Mouse (Mus musculus) retina, postnatal 7 days (tissue): ENCODE results near the gene Slc39a11.

Source experiments
- DNase-seq: peaks from one replicate; pipeline ENCODE4 v3.0.0-alpha.2; 2012; ENCODE audit warnings: low read depth, low spot score

The Slc39a11 gene

GRCm38 (mm10) chr11:113632303-113632702 lies 17.6 kb downstream of the Slc39a11 start:
- no peak for DNase-seq

- DNase-seq, result no peak
Measured at GRCm38 (mm10) chr11:113631862-113632261, 18.0 kb downstream of the Slc39a11 start.

- no peak for DNase-seq
Measured at GRCm38 (mm10) chr11:113631302-113631701, 18.6 kb downstream of the Slc39a11 start.

GRCm38 (mm10) chr11:113630642-113631041 lies 19.2 kb downstream of the Slc39a11 start:
- no peak for DNase-seq

GRCm38 (mm10) chr11:113627785-113628184 lies 22.1 kb downstream of the Slc39a11 start:
- DNase-seq, result no peak

- no peak for DNase-seq
Measured at GRCm38 (mm10) chr11:113625437-113625836, 24.4 kb downstream of the Slc39a11 start.

GRCm38 (mm10) chr11:113622028-113622427 lies 27.9 kb downstream of the Slc39a11 start:
- no peak for DNase-seq

- no peak for DNase-seq
Measured at GRCm38 (mm10) chr11:113621001-113621400, 28.9 kb downstream of the Slc39a11 start.

GRCm38 (mm10) chr11:113619420-113620080 lies 30.3 kb downstream of the Slc39a11 start:
- DNase-seq, result no peak

GRCm38 (mm10) chr11:113618672-113619419 lies 31.0 kb downstream of the Slc39a11 start, which contains the start of gene Sstr2:
Sstr2 (plus strand) TSS chr11:113619342.
- peak; percentile 64 for DNase-seq

GRCm38 (mm10) chr11:113618303-113618671 lies 31.6 kb downstream of the Slc39a11 start:
- DNase-seq, result no peak

- DNase-seq, result no peak
Measured at GRCm38 (mm10) chr11:113617132-113617911, 32.6 kb downstream of the Slc39a11 start.

GRCm38 (mm10) chr11:113614476-113614875 lies 35.4 kb downstream of the Slc39a11 start:
- no peak for DNase-seq

GRCm38 (mm10) chr11:113611664-113612611 lies 37.9 kb downstream of the Slc39a11 start:
- no peak for DNase-seq

GRCm38 (mm10) chr11:113611112-113611646 lies 38.7 kb downstream of the Slc39a11 start:
- no peak for DNase-seq

- DNase-seq, result no peak
Measured at GRCm38 (mm10) chr11:113610266-113610665, 39.6 kb downstream of the Slc39a11 start.

- DNase-seq, result no peak
Measured at GRCm38 (mm10) chr11:113609581-113609980, 40.3 kb downstream of the Slc39a11 start.

- DNase-seq, result no peak
Measured at GRCm38 (mm10) chr11:113607556-113607955, 42.3 kb downstream of the Slc39a11 start.

GRCm38 (mm10) chr11:113601616-113602343 lies 48.1 kb downstream of the Slc39a11 start:
- DNase-seq, result no peak
